17 mouse cellular contexts compared by ENCODE assay signal in genomic region chr5:16715863-16716262, GRCm38 (mm10).
"Had no signal": no experiment of that assay in that cellular context is flagged by ENCODE, and none has a peak within 500 bp of the region (broad histone marks: within the 10 kb centered on the region; RNA-seq: fewer than 3 reads in every experiment).

No protein-coding gene starts in this region.

- H3K27me3 ChIP-seq: neural tube, embryonic 12.5 days; neural tube, embryonic 13.5 days; neural tube, embryonic 15.5 days; stomach, embryonic 15.5 days had no signal

- H3K9ac ChIP-seq: neural tube, embryonic 12.5 days; neural tube, embryonic 13.5 days; neural tube, embryonic 15.5 days; stomach, embryonic 15.5 days had no signal

- H3K36me3 ChIP-seq: neural tube, embryonic 12.5 days; neural tube, embryonic 13.5 days; neural tube, embryonic 15.5 days; stomach, embryonic 15.5 days had no signal

- H3K4me3 ChIP-seq: neural tube, embryonic 12.5 days; neural tube, embryonic 13.5 days; neural tube, embryonic 15.5 days; stomach, embryonic 15.5 days had no signal

- H3K9me3 ChIP-seq: neural tube, embryonic 12.5 days; neural tube, embryonic 13.5 days; neural tube, embryonic 15.5 days; stomach, embryonic 15.5 days had no signal

- H3K4me1 ChIP-seq: neural tube, embryonic 12.5 days; neural tube, embryonic 13.5 days; neural tube, embryonic 15.5 days; stomach, embryonic 15.5 days had no signal

- DNase-seq: retina, postnatal 1 day; right cerebral cortex, adult 18-20 months; right cerebral cortex, postnatal 14 days; right cerebral cortex, postnatal 25 days; right cerebral cortex, postnatal 4 days; spleen, adult 18-20 months; thymus, adult 18-20 months; thymus, adult 2 months; thymus, postnatal 14 days; thymus, postnatal 25 days; thymus, postnatal 36 days; thymus, postnatal 4 days had no signal

- H3K27ac ChIP-seq: neural tube, embryonic 12.5 days; neural tube, embryonic 13.5 days; neural tube, embryonic 15.5 days; stomach, embryonic 15.5 days; stomach, postnatal 0 days had no signal

- H3K4me2 ChIP-seq: neural tube, embryonic 12.5 days; neural tube, embryonic 13.5 days; neural tube, embryonic 15.5 days; stomach, embryonic 15.5 days had no signal
